Mouse (Mus musculus): Measurements from ENCODE around the gene Akirin1. TPM values are rescaled to one million over a fixed set of nuclear protein-coding genes. Genes with fewer than 3 reads are reported as not detected.

The Akirin1 gene
- polyA plus RNA-seq, 1 experiment from 2014 or later = 48.0 TPM

DNA sequence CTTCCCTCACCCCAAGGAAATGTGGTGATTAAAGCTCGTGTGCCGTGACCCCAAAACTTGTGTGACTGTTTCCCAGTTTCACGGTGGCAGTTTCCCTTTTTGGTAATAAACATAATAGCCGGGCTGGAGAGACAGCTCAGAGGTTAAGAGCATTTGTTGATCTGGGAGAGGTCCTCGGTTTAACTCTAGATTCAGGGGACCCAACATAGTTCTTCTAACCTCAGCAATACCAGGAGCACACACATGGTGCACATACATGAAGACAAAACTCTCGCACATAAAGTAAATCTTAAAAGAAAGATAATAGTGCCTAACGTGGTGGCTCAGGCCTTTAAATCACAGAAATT, 31.7 kb downstream of the Akirin1 start:
- no peaks in the 10 kb centered on the region for H3K4me1 ChIP-seq (ENCODE audit: insufficient read depth)
- H3K4me2 ChIP-seq = peak overlapping the region; percentile 62
- H3K27me3 ChIP-seq (ENCODE audit: insufficient read depth, low read length) = no peaks in the 10 kb centered on the region
- no peak overlapping the region for H3K27ac ChIP-seq (ENCODE audit: low read depth)
- no peak for TF ChIP-seq CTCF (IDR thresholded peaks at IDR 0.05; ENCODE audit: low read depth)
- peaks cover 15% of the 10 kb centered on the region for H3K36me3 ChIP-seq (ENCODE audit: insufficient read depth)
- H3K9me3 ChIP-seq (ENCODE audit: low read depth, low read length) = no peaks in the 10 kb centered on the region
- H3K4me3 ChIP-seq (ENCODE audit: low read depth, low read length) = peak overlapping the region; percentile 73
- ATAC-seq (ENCODE audit: insufficient read depth) (peak; percentile 15; the same call in 1 of the 2 replicates), DNase-seq (no peak)
- WGBS = 19% methylated on average over 7 of the region's 7 CpGs
- peak overlapping the region; percentile 90 for H3K9ac ChIP-seq

DNA sequence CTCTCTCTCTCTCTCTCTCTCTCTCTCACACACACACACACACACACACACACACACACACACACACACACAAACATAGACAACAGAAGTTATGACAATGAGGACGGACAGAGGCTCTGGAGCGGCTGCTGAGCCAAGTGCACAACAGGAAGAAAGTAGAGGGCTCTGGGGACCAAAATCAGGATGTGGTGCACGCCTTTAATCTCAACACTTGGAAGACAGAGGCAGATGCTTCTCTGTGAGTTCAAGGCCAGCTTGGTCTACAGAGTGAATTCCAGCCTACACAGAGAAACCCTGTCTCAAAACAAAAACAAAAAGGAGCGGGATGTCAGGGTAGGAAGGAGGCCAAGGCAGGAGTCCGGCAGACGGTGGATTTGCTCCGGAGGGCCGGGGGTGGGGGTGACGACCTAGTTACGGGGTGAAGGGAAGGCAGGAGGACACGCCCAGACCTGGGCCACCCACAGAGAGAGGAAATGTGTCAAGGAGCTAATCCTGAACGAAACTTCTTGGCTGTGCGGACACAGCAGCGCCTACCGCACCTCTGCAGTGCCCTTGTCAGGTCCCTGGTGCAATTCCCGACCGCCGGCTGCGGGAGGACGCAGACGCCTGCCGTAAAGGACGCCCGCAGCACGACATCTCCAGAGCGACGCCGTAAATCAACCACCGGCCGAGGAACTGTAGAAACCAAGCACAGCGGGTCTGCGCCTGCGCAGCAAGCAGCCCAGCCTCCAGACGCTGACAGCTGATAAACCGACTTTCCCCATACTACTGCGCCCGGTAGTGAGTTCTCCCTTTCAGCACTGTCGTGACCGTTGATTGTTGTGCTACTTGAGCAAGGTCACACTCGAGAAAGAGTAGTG, 32.3 kb downstream of the Akirin1 start, which contains the start of gene Ndufs5:
Gene Ndufs5, minus strand, starts transcription at position 629 of the 860 bp plus-strand sequence.
- Histone ChIP-seq H3K27ac (ENCODE audit: low read depth) (no peak within 1 kb of the TSS), H3K4me3 (ENCODE audit: low read depth, low read length) (peak within 1 kb of the TSS; percentile 73), H3K9me3 (ENCODE audit: low read depth, low read length) (no peaks in the 10 kb centered on the region), H3K9ac (peak within 1 kb of the TSS; percentile 90), H3K36me3 (ENCODE audit: insufficient read depth) (peaks cover 15% of the 10 kb centered on the region), H3K4me1 (ENCODE audit: insufficient read depth) (no peaks in the 10 kb centered on the region), H3K27me3 (ENCODE audit: insufficient read depth, low read length) (no peaks in the 10 kb centered on the region), H3K4me2 (peak within 1 kb of the TSS; percentile 72)
- ATAC-seq (ENCODE audit: insufficient read depth) = peak; percentile 98
- peak; percentile 99 for DNase-seq
- TF ChIP-seq CTCF (IDR thresholded peaks at IDR 0.05; ENCODE audit: low read depth) = no peak
- under 1% methylated on average over 40 of the region's 40 CpGs for WGBS

DNA sequence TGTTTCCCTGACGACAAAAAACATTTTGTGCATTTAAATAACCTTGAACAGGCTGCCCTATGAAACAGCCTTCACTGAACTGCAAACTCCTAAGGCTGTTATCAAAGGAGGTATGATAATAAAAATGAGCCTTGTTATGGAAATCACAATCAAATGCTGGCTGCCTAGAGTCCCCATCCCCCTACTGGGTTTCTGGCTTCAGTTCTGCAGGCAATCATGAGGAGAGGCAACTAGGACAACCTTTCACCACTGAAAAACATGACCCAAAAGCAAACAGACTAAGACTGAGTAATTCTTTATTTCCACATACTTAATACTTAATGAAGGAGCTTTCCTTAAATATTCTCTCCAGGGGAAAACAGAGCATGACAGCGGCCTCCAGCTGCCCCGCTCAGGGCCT, 37.7 kb downstream of the Akirin1 start:
- DNase-seq (no peak), ATAC-seq (ENCODE audit: insufficient read depth) (no peak)
- Histone ChIP-seq H3K9me3 (ENCODE audit: low read depth, low read length) (no peaks in the 10 kb centered on the region), H3K27me3 (ENCODE audit: insufficient read depth, low read length) (no peaks in the 10 kb centered on the region), H3K4me1 (ENCODE audit: insufficient read depth) (no peaks in the 10 kb centered on the region), H3K36me3 (ENCODE audit: insufficient read depth) (peaks cover 19% of the 10 kb centered on the region), H3K9ac (no peak overlapping the region), H3K4me3 (ENCODE audit: low read depth, low read length) (no peak overlapping the region), H3K27ac (ENCODE audit: low read depth) (no peak overlapping the region), H3K4me2 (no peak overlapping the region)
- 92% methylated on average over 1 of the region's 3 CpGs for WGBS
- TF ChIP-seq CTCF (IDR thresholded peaks at IDR 0.05; ENCODE audit: low read depth) = no peak

DNA sequence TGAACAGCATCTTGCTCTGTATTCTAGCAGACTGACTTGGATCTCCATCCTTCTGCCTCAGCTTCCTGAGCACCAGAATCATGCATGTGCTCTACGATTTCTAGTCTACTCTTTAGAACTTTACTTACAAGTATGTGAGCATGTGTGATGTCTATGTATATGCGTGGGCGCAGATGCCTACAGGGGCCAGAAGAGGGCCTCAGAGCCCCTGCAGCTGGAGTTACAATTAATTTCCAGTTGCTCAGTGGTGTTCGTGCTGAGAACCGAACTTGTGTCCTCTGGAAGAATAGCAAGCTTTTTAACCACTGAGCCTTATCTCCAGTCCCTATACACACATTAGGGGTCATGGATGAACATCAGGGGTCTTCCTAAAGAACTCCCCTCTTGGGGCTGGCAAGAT, 42.8 kb downstream of the Akirin1 start:
- ATAC-seq (ENCODE audit: insufficient read depth) (no peak), DNase-seq (no peak)
- WGBS = 91% methylated on average over 5 of the region's 5 CpGs
- H3K9ac ChIP-seq = no peak overlapping the region
- no peak overlapping the region for H3K4me3 ChIP-seq (ENCODE audit: low read depth, low read length)
- no peak overlapping the region for H3K27ac ChIP-seq (ENCODE audit: low read depth)
- H3K4me1 ChIP-seq (ENCODE audit: insufficient read depth) = no peaks in the 10 kb centered on the region
- TF ChIP-seq CTCF (IDR thresholded peaks at IDR 0.05; ENCODE audit: low read depth) = no peak
- H3K27me3 ChIP-seq (ENCODE audit: insufficient read depth, low read length) = no peaks in the 10 kb centered on the region
- no peak overlapping the region for H3K4me2 ChIP-seq
- peaks cover 3% of the 10 kb centered on the region; the same call in 1 of the 2 replicates for H3K36me3 ChIP-seq (ENCODE audit: insufficient read depth)
- H3K9me3 ChIP-seq (ENCODE audit: low read depth, low read length) = no peaks in the 10 kb centered on the region

DNA sequence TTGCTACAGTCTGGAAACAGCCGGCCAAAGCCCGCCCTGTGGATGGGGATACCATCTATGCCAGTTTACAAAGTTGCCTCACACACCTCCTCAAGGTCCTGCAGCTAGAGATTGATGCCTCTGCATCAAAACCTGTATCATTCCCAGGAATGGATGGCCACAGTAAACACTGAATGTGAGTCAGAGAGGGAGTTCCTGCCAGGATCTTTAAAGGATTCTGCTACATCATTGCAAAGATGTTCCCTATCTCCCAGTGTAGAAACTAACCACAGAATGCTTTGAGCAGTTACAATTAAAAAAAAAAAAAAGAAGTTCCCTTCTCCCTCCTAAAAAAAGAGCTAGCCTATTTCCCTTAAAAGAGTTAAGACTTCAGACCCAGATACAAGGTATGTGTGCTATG, 44.8 kb downstream of the Akirin1 start:
- no peaks in the 10 kb centered on the region for H3K4me1 ChIP-seq (ENCODE audit: insufficient read depth)
- H3K9me3 ChIP-seq (ENCODE audit: low read depth, low read length) = no peaks in the 10 kb centered on the region
- ATAC-seq (ENCODE audit: insufficient read depth) (no peak), DNase-seq (no peak)
- no peak overlapping the region for H3K4me3 ChIP-seq (ENCODE audit: low read depth, low read length)
- no peak overlapping the region for H3K9ac ChIP-seq
- TF ChIP-seq CTCF (IDR thresholded peaks at IDR 0.05; ENCODE audit: low read depth) = no peak
- H3K36me3 ChIP-seq (ENCODE audit: insufficient read depth) = no peaks in the 10 kb centered on the region
- 79% methylated on average over 2 of the region's 2 CpGs for WGBS
- no peak overlapping the region for H3K4me2 ChIP-seq
- no peaks in the 10 kb centered on the region for H3K27me3 ChIP-seq (ENCODE audit: insufficient read depth, low read length)
- H3K27ac ChIP-seq (ENCODE audit: low read depth) = no peak overlapping the region

DNA sequence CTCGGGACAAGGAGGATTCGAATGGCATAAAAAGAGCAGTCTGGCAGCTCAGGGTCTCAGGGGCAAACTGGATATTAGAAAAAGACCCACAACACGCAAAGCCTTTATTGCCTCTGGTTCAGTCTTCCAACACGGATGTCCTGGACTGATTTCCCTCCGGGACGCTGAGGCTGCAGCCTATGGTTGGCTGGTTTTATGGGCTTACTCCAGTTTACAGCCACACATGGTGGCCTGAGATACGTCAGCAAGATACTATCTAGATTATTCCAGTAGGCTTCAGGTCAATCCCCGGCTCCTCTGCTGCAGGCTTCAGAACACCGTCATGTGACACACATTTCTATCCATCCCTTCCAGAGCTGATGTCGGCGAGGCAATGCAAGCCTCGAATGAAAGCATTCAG, 56.8 kb downstream of the Akirin1 start:
- 85% methylated on average over 12 of the region's 12 CpGs for WGBS
- Histone ChIP-seq H3K9ac (no peak overlapping the region), H3K9me3 (ENCODE audit: low read depth, low read length) (no peaks in the 10 kb centered on the region), H3K27me3 (ENCODE audit: insufficient read depth, low read length) (no peaks in the 10 kb centered on the region), H3K4me1 (ENCODE audit: insufficient read depth) (no peaks in the 10 kb centered on the region), H3K4me2 (no peak overlapping the region), H3K27ac (ENCODE audit: low read depth) (no peak overlapping the region), H3K36me3 (ENCODE audit: insufficient read depth) (no peaks in the 10 kb centered on the region), H3K4me3 (ENCODE audit: low read depth, low read length) (no peak overlapping the region)
- no peak for TF ChIP-seq CTCF (IDR thresholded peaks at IDR 0.05; ENCODE audit: low read depth)
- DNase-seq = no peak
- ATAC-seq (ENCODE audit: insufficient read depth) = no peak

DNA sequence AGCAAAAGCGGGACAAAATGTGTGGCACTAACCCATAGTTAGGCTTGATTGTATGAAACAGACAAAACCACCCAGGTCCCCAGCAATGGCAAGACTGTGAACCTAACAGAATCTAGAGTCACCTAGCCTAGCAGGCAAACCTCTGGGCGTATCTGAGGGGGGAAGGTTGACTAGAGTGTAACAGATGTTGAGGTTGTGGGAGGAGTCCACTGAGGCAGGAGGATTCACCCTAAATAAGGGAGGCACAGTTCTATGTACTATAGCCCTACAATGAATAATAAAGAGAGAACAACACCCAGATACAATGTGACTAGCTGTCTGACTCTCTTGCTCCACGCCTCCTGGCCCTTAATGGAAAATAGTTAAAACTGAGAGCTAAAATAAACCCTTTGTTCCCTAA, 58.1 kb downstream of the Akirin1 start:
- TF ChIP-seq CTCF (IDR thresholded peaks at IDR 0.05; ENCODE audit: low read depth) = no peak
- Histone ChIP-seq H3K4me1 (ENCODE audit: insufficient read depth) (no peaks in the 10 kb centered on the region), H3K4me2 (no peak overlapping the region), H3K4me3 (ENCODE audit: low read depth, low read length) (no peak overlapping the region), H3K27me3 (ENCODE audit: insufficient read depth, low read length) (no peaks in the 10 kb centered on the region), H3K36me3 (ENCODE audit: insufficient read depth) (no peaks in the 10 kb centered on the region), H3K9ac (no peak overlapping the region), H3K9me3 (ENCODE audit: low read depth, low read length) (no peaks in the 10 kb centered on the region), H3K27ac (ENCODE audit: low read depth) (no peak overlapping the region)
- WGBS = 78% methylated on average over 3 of the region's 3 CpGs
- ATAC-seq (ENCODE audit: insufficient read depth) (no peak), DNase-seq (no peak)
